Mouse (Mus musculus) stomach, embryonic 14.5 days (tissue): ENCODE data around the gene Iqschfp. TPM values are rescaled to one million over a fixed set of nuclear protein-coding genes. Genes with fewer than 3 reads are reported as not detected.

Experiments used
- ATAC-seq: fragments of 200-750 bp; cut with Nextera tagmentation; 2 replicates; pipeline ENCODE4 v1.8.0; 2017; ENCODE audit warnings: low read depth, moderate TSS enrichment; ENCODE audit not compliant: insufficient number of reproducible peaks, insufficient read depth, low FRiP score
- H3K27ac ChIP-seq: fragments of 300-500 bp; sonication (generic); 2 replicates; pipeline ENCODE4 v1.5.1; 2014; ENCODE audit warnings: mild to moderate bottlenecking, low read length, moderate library complexity, mixed read lengths
- H3K27me3 ChIP-seq: fragments of 300-500 bp; sonication (generic); 2 replicates; pipeline ENCODE4 v1.6.1; 2014; ENCODE audit warnings: low read length, control low read depth, mixed read lengths; ENCODE audit not compliant: control insufficient read depth, insufficient read depth
- H3K36me3 ChIP-seq: fragments of 300-500 bp; sonication (generic); 2 replicates; pipeline ENCODE4 v1.6.1; 2014; ENCODE audit warnings: mild to moderate bottlenecking, control low read depth, low read length, moderate library complexity, mixed read lengths; ENCODE audit not compliant: control insufficient read depth, insufficient read depth
- H3K4me1 ChIP-seq: fragments of 300-500 bp; sonication (generic); 2 replicates; pipeline ENCODE4 v1.6.1; 2014; ENCODE audit warnings: low read length, control low read depth, mixed read lengths; ENCODE audit not compliant: control insufficient read depth, insufficient read depth
- H3K4me2 ChIP-seq: fragments of 300-500 bp; sonication (generic); replicated peaks from 2 replicates; pipeline ENCODE4 v1.6.1; 2014; ENCODE audit warnings: low read depth, low read length, control low read depth
- H3K4me3 ChIP-seq: fragments of 300-500 bp; sonication (generic); 2 replicates; pipeline ENCODE4 v1.5.1; 2014; ENCODE audit warnings: low read depth, low read length, control low read depth
- H3K9ac ChIP-seq: fragments of 300-500 bp; sonication (generic); replicated peaks from 2 replicates; pipeline ENCODE4 v1.6.1; 2014; ENCODE audit warnings: low read depth, mild to moderate bottlenecking, control low read depth, low read length, moderate library complexity, mixed read lengths
- H3K9me3 ChIP-seq: fragments of 300-500 bp; sonication (generic); 2 replicates; pipeline ENCODE4 v1.6.1; 2016; ENCODE audit warnings: low read depth, low read length, control low read depth; ENCODE audit not compliant: control insufficient read depth
- WGBS: fragments of 180-500 bp; shearing (Covaris S2); extraction: QIAGEN DNeasy Blood & Tissue Kit; methylation state at CpG from one replicate; pipeline ENCODE4 v1.1.7; 2014; 5-methylcytosine and 5-hydroxymethylcytosine counted together
- polyA plus RNA-seq: library from polyadenylated mRNA; unstranded; fragments of >200 nt; fragmentation: Nextera tagmentation; extraction: Ambion mirVana; gene quantifications from 2 replicates; pipeline ENCODE4 v1.2.1, GENCODE M21; 2014

Gene Iqschfp
- polyA plus RNA-seq, 1 experiment from 2014 or later: 0.20 TPM

DNA sequence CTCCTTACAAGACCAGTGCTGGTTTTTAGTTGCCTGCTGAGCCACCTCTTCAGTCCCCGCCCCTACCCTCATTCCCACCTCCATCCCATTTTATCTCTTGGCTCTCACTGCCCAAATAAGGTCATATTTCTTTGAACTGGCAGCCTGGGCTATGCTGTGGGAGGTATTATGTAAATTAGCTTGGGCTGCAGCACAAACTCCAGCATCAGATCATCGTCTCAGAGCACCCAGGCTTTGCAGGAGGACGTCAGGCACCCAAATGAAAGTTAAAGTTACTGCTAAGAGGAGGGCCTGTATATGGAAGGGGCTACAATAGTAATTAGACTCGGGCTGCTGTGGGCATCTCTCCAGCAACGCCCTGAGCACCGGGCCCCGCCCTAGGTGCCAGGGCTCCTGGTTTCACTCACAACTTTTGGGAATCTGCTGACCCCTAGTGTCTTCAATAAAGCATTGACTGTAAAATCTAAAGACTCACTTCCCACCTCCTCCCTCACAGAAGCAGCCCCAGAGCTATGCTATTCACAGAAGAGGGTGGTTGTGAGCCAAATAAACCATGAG, 651.0 kb downstream of the Iqschfp start:
- H3K4me1 ChIP-seq: no peaks in the 10 kb centered on the region
- no peak overlapping the region for H3K27ac ChIP-seq
- no peaks in the 10 kb centered on the region for H3K36me3 ChIP-seq
- peak overlapping the region; percentile 13; the same call in 1 of the 2 replicates for H3K4me3 ChIP-seq
- H3K27me3 ChIP-seq: no peaks in the 10 kb centered on the region
- peak; percentile 72; the same call in 1 of the 2 replicates for ATAC-seq
- WGBS: 8% methylated on average over 7 of the region's 7 CpGs
- no peaks in the 10 kb centered on the region for H3K9me3 ChIP-seq
- peak overlapping the region; percentile 35; the same call in 1 of the 2 replicates for H3K4me2 ChIP-seq
- no peak overlapping the region for H3K9ac ChIP-seq

DNA sequence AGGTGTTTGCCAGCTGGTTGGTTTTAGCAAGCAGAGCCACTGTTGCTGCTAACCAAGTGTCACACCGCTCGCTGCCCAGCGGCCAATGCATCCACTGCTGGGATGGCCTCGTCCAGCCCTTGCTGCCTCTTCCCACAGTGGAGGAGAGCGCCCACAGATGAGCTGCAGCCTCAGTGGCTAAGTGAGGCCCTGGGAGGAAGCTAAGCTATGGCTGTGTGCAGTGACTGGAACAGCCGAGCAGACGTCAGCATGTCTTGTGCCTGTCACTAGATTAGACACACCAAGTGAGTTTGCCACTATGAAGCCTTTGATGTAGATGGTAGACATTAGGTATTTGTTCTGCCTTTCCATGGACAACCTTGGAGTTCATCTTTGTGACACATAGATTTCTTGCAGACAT, 652.8 kb downstream of the Iqschfp start:
- no peaks in the 10 kb centered on the region for H3K9me3 ChIP-seq
- no peak for ATAC-seq
- H3K4me3 ChIP-seq: no peak overlapping the region
- H3K27me3 ChIP-seq: no peaks in the 10 kb centered on the region
- no peak overlapping the region for H3K27ac ChIP-seq
- no peaks in the 10 kb centered on the region for H3K4me1 ChIP-seq
- 75% methylated on average over 7 of the region's 7 CpGs for WGBS
- H3K9ac ChIP-seq: no peak overlapping the region
- no peaks in the 10 kb centered on the region for H3K36me3 ChIP-seq
- no peak overlapping the region for H3K4me2 ChIP-seq

DNA sequence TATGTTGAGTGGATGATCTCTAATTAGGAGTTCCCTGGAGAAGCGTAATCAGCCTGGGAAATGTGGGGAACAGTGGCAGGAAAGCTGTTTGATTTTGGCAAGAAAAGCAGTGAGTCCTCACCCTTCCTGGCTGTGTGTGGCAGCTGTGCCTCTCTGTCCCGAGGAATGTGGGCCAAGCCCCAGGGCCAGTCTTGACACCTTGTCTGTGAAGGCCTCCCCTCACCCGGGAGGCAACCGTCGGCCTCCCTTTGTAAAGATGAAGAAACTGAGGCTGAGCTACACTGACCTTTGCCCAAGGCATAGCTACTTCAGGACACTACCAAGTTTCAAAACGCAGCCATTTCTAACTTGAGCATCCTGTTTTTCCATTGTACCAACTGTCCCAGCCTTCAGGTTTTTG, 653.9 kb downstream of the Iqschfp start:
- Histone ChIP-seq H3K4me1 (no peaks in the 10 kb centered on the region), H3K4me2 (no peak overlapping the region), H3K27me3 (no peaks in the 10 kb centered on the region), H3K27ac (no peak overlapping the region), H3K36me3 (no peaks in the 10 kb centered on the region), H3K9me3 (no peaks in the 10 kb centered on the region), H3K9ac (no peak overlapping the region), H3K4me3 (no peak overlapping the region)
- WGBS: 64% methylated on average over 6 of the region's 6 CpGs
- no peak for ATAC-seq

DNA sequence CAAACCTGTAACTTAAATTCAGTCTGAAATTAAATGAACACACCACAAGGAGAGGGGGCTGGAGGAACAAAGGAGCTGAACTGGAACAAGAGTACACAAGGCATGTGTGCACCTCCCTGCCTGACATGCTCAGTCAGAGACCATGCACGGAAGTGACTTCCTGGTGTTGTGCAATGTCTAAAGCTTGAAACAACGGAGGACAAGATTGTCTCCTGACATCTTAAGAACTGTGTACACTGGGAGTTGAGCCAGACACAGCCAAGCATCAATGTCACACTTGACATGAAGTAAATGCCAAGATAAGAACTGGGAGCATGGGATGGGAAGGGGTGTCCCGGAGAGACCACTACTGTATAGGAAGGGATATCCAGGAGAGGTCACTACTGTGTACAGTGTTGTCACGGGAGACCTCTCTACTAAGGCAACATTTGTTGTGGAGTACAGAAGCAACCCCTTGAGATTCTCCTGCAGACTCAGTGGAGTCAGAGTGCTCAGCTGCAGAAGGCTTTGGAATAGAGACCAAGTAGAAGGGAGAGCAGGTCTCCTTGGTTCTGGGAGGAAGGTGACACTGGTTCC, 663.1 kb downstream of the Iqschfp start:
- no peak overlapping the region for H3K9ac ChIP-seq
- no peaks in the 10 kb centered on the region for H3K27me3 ChIP-seq
- no peaks in the 10 kb centered on the region for H3K9me3 ChIP-seq
- H3K4me1 ChIP-seq: no peaks in the 10 kb centered on the region
- no peak overlapping the region for H3K27ac ChIP-seq
- H3K4me3 ChIP-seq: no peak overlapping the region
- no peak for ATAC-seq
- H3K4me2 ChIP-seq: no peak overlapping the region
- WGBS: 72% methylated on average over 4 of the region's 4 CpGs
- H3K36me3 ChIP-seq: no peaks in the 10 kb centered on the region

DNA sequence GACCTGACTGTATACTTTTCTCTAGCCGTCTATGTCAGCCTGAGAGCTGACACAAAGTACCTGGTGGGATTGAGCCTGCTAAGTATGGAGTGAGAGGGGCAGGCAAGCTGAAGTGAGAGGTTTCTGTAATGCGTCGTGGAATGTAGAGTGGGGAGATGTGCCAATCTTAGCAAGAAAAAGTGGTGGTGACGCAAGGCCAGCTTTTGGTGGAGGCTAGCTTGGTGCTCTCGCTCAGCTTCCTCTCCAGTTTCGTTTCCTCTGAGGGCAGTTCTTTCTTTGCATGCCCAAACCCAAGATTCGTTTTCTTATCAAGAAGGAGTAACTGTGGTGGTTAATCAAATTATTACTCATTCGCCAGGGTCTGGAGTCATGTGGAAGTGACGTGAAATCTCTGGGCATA, 664.9 kb downstream of the Iqschfp start:
- WGBS: 91% methylated on average over 9 of the region's 9 CpGs
- no peak for ATAC-seq
- Histone ChIP-seq H3K4me1 (no peaks in the 10 kb centered on the region), H3K9me3 (no peaks in the 10 kb centered on the region), H3K27me3 (no peaks in the 10 kb centered on the region), H3K4me3 (no peak overlapping the region), H3K27ac (no peak overlapping the region), H3K9ac (no peak overlapping the region), H3K36me3 (no peaks in the 10 kb centered on the region), H3K4me2 (no peak overlapping the region)

- Histone ChIP-seq H3K27me3 (no peaks in the 10 kb centered on the region), H3K9me3 (no peaks in the 10 kb centered on the region), H3K4me1 (no peaks in the 10 kb centered on the region), H3K4me3 (no peak overlapping the region), H3K36me3 (no peaks in the 10 kb centered on the region), H3K9ac (no peak overlapping the region), H3K4me2 (no peak overlapping the region; the same call in 1 of the 2 replicates), H3K27ac (no peak overlapping the region)
- WGBS: 54% methylated on average over 6 of the region's 6 CpGs
- peak; percentile 67; the same call in 1 of the 2 replicates for ATAC-seq
Observed at GRCm38 (mm10) chr3:68558744-68559143, 666.7 kb downstream of the Iqschfp start.

- no peak for ATAC-seq
- H3K4me3 ChIP-seq: no peak overlapping the region
- no peaks in the 10 kb centered on the region for H3K9me3 ChIP-seq
- no peak overlapping the region for H3K9ac ChIP-seq
- H3K36me3 ChIP-seq: no peaks in the 10 kb centered on the region
- WGBS: 79% methylated on average over 5 of the region's 5 CpGs
- no peak overlapping the region for H3K4me2 ChIP-seq
- H3K27ac ChIP-seq: no peak overlapping the region
- no peaks in the 10 kb centered on the region for H3K27me3 ChIP-seq
- no peaks in the 10 kb centered on the region for H3K4me1 ChIP-seq
Observed at GRCm38 (mm10) chr3:68560057-68560456, 668.0 kb downstream of the Iqschfp start.

- 78% methylated on average over 2 of the region's 2 CpGs for WGBS
- H3K4me1 ChIP-seq: no peaks in the 10 kb centered on the region
- H3K36me3 ChIP-seq: no peaks in the 10 kb centered on the region
- H3K27ac ChIP-seq: no peak overlapping the region
- H3K27me3 ChIP-seq: no peaks in the 10 kb centered on the region
- ATAC-seq: no peak
- H3K9me3 ChIP-seq: no peaks in the 10 kb centered on the region
- H3K4me3 ChIP-seq: no peak overlapping the region
- no peak overlapping the region for H3K4me2 ChIP-seq
- H3K9ac ChIP-seq: no peak overlapping the region
Observed at GRCm38 (mm10) chr3:68562838-68563237, 670.8 kb downstream of the Iqschfp start.

- H3K36me3 ChIP-seq: no peaks in the 10 kb centered on the region
- no peak overlapping the region for H3K27ac ChIP-seq
- H3K4me2 ChIP-seq: no peak overlapping the region
- no peaks in the 10 kb centered on the region for H3K27me3 ChIP-seq
- H3K9ac ChIP-seq: no peak overlapping the region
- no peaks in the 10 kb centered on the region for H3K9me3 ChIP-seq
- ATAC-seq: no peak
- no peaks in the 10 kb centered on the region for H3K4me1 ChIP-seq
- no peak overlapping the region for H3K4me3 ChIP-seq
- 73% methylated on average over 8 of the region's 8 CpGs for WGBS
Observed at GRCm38 (mm10) chr3:68563922-68564321, 671.9 kb downstream of the Iqschfp start.
